Mouse (Mus musculus) liver, embryonic 14.5 days (tissue): ENCODE data around the gene Helz. TPM values are rescaled to one million over a fixed set of nuclear protein-coding genes. Genes with fewer than 3 reads are reported as not detected.

Experiments
- ATAC-seq: fragments of 200-750 bp; cut with Nextera tagmentation; 2 replicates; pipeline ENCODE4 v1.8.0; 2017; ENCODE audit warnings: moderate number of reproducible peaks, mild to moderate bottlenecking, moderate library complexity; ENCODE audit not compliant: insufficient read depth
- DNase-seq, 3 experiments: peaks; one replicate each; pipeline ENCODE4 v3.0.0-alpha.2; 2012 to 2013; ENCODE audit warnings: low read depth in 3 of 3, low spot score in 3 of 3
- H3K27ac ChIP-seq: fragments of 300-500 bp; sonication (generic); 2 replicates; pipeline ENCODE4 v1.5.1; 2014; ENCODE audit warnings: moderate library complexity, mild to moderate bottlenecking, control low read depth, inconsistent platforms
- H3K27me3 ChIP-seq: fragments of 300-500 bp; sonication (generic); 2 replicates; pipeline ENCODE4 v1.6.1; 2014; ENCODE audit warnings: mild to moderate bottlenecking, low read length, moderate library complexity; ENCODE audit not compliant: control insufficient read depth, insufficient read depth
- H3K36me3 ChIP-seq: fragments of 300-500 bp; sonication (generic); replicated peaks from 2 replicates; pipeline ENCODE4 v1.6.1; 2014; ENCODE audit warnings: low read depth; ENCODE audit not compliant: control insufficient read depth, insufficient read depth
- H3K4me1 ChIP-seq, 2 experiments: fragments of 200-500 bp in 1 of 2; fragments of 300-500 bp in 1 of 2; sonication (generic) in 1 of 2; replicated peaks; 2 replicates each; pipeline ENCODE4 v1.6.1; 2012 to 2014; ENCODE audit warnings: antibody characterized with exemption in 1 of 2, inconsistent platforms in 1 of 2, low read length in 1 of 2; ENCODE audit not compliant: control insufficient read depth in 2 of 2, insufficient read depth in 2 of 2
- H3K4me2 ChIP-seq: fragments of 300-500 bp; sonication (generic); 2 replicates; pipeline ENCODE4 v1.6.1; 2014; ENCODE audit warnings: low read depth, mild to moderate bottlenecking, control low read depth, moderate library complexity
- H3K4me3 ChIP-seq, 2 experiments: fragments of 200-500 bp in 1 of 2; fragments of 300-500 bp in 1 of 2; sonication (generic) in 1 of 2; 2 replicates each; pipeline ENCODE4 v1.5.1; 2012 to 2014; ENCODE audit warnings: low read depth in 2 of 2, low read length in 2 of 2, mild to moderate bottlenecking in 2 of 2, control low read depth in 1 of 2, inconsistent platforms in 1 of 2, moderate library complexity in 1 of 2; ENCODE audit not compliant: insufficient read depth in 1 of 2
- H3K9ac ChIP-seq: fragments of 300-500 bp; sonication (generic); replicated peaks from 2 replicates; pipeline ENCODE4 v1.6.1; 2014; ENCODE audit warnings: mild to moderate bottlenecking, control low read depth, moderate library complexity
- H3K9me3 ChIP-seq: fragments of 300-500 bp; sonication (generic); 2 replicates; pipeline ENCODE4 v1.6.1; 2016; ENCODE audit warnings: low read length, mixed read lengths; ENCODE audit not compliant: control insufficient read depth
- CTCF ChIP-seq: IDR thresholded peaks from 2 replicates; pipeline ENCODE4 v1.5.1; 2016; ENCODE audit warnings: antibody characterized with exemption, low read depth, control low read depth
- EP300 ChIP-seq: IDR thresholded peaks from 2 replicates; pipeline ENCODE4 v1.6.1; 2016; ENCODE audit warnings: antibody characterized with exemption, low read depth
- whole genome bisulfite sequencing: fragments of 180-500 bp; shearing (Covaris S2); extraction: QIAGEN DNeasy Blood & Tissue Kit; methylation state at CpG from one replicate; pipeline ENCODE4 v1.1.7; 2014; ENCODE audit not compliant: insufficient replicate concordance; 5-methylcytosine and 5-hydroxymethylcytosine counted together
- polyA plus RNA-seq, 2 experiments: library from polyadenylated mRNA; depleted of rRNA in 1 of 2; stranded (reverse) in 1 of 2; unstranded in 1 of 2; fragments of >200 nt; fragmentation: Nextera tagmentation in 1 of 2; extraction: Ambion mirVana in 1 of 2; gene quantifications; 2 replicates each; pipeline versions ENCODE4 v1.2.1 to v1.2.3; 2012 to 2014

Gene Helz
- polyA plus RNA-seq, 2 experiments, result 3.0 to 5.6 TPM

- H3K4me2 ChIP-seq, result no peak overlapping the region
- TF ChIP-seq EP300 (no peak), CTCF (no peak)
- no peak overlapping the region for H3K9ac ChIP-seq
- H3K4me3 ChIP-seq, result no peak overlapping the region
- DNase-seq (no peak), ATAC-seq (no peak)
- no peaks in the 10 kb centered on the region for H3K27me3 ChIP-seq
- peaks cover 21% of the 10 kb centered on the region for H3K36me3 ChIP-seq
- H3K27ac ChIP-seq, result no peak overlapping the region
- H3K4me1 ChIP-seq, result no peaks in the 10 kb centered on the region
- WGBS, result 72% methylated on average over 4 of the region's 4 CpGs
- no peaks in the 10 kb centered on the region for H3K9me3 ChIP-seq
Observed at GRCm38 (mm10) chr11:107668977-107669376, 121.2 kb downstream of the Helz start.

DNA sequence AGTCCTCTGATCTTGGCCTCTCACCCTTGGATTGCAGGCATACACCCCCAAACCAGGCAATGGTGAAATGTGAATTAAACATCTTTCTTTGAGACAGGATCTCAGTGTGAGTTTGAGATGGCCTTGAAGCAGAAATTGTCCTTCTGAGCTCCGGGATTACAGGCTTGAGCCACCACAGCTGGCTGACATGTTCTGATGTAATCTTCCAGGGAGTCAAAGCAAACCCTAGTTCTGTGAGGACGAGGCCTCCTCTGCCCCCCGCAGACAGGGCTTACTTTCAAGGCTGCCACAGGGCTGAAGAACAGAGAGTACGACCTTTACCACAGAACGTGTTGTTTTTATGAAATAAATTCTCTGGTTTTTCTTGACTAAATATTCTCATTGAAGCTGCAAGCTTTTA lies 126.3 kb downstream of the Helz start:
- ATAC-seq, result no peak
- no peak overlapping the region for H3K9ac ChIP-seq
- TF ChIP-seq CTCF, result no peak
- TF ChIP-seq EP300, result no peak
- 80% methylated on average over 5 of the region's 5 CpGs for WGBS
- no peak overlapping the region for H3K4me2 ChIP-seq
- H3K27me3 ChIP-seq, result no peaks in the 10 kb centered on the region
- no peak overlapping the region for H3K27ac ChIP-seq
- peaks cover 17% of the 10 kb centered on the region for H3K36me3 ChIP-seq
- H3K9me3 ChIP-seq, result no peaks in the 10 kb centered on the region
- no peak for DNase-seq
- H3K4me1 ChIP-seq, result no peaks in the 10 kb centered on the region
- no peak overlapping the region for H3K4me3 ChIP-seq

- TF ChIP-seq CTCF (no peak), EP300 (no peak)
- Histone ChIP-seq H3K27ac (no peak overlapping the region), H3K4me3 (no peak overlapping the region), H3K27me3 (no peaks in the 10 kb centered on the region), H3K9ac (no peak overlapping the region), H3K36me3 (peaks cover 17% of the 10 kb centered on the region), H3K9me3 (no peaks in the 10 kb centered on the region), H3K4me2 (no peak overlapping the region), H3K4me1 (no peaks in the 10 kb centered on the region)
- no peak for ATAC-seq
- DNase-seq, result no peak
- 81% methylated on average over 8 of the region's 8 CpGs for WGBS
Observed at GRCm38 (mm10) chr11:107674601-107675000, 126.9 kb downstream of the Helz start.

- Histone ChIP-seq H3K4me2 (no peak overlapping the region), H3K9me3 (no peaks in the 10 kb centered on the region), H3K4me1 (no peaks in the 10 kb centered on the region), H3K4me3 (no peak overlapping the region), H3K9ac (no peak overlapping the region), H3K27me3 (no peaks in the 10 kb centered on the region), H3K27ac (no peak overlapping the region), H3K36me3 (peaks cover 12% of the 10 kb centered on the region)
- ATAC-seq (no peak), DNase-seq (no peak)
- no peak for TF ChIP-seq CTCF
- TF ChIP-seq EP300, result no peak
- WGBS, result 79% methylated on average over 10 of the region's 10 CpGs
Observed at GRCm38 (mm10) chr11:107675246-107675645, 127.5 kb downstream of the Helz start.

GRCm38 (mm10) chr11:107676207-107676940 lies 128.6 kb downstream of the Helz start:
- Histone ChIP-seq H3K27ac (no peak overlapping the region), H3K9ac (no peak overlapping the region), H3K9me3 (no peaks in the 10 kb centered on the region), H3K27me3 (no peaks in the 10 kb centered on the region), H3K4me2 (no peak overlapping the region), H3K4me1 (no peaks in the 10 kb centered on the region), H3K4me3 (no peak overlapping the region), H3K36me3 (peaks cover 7% of the 10 kb centered on the region)
- TF ChIP-seq EP300 (no peak), CTCF (no peak)
- no peak for ATAC-seq
- WGBS, result 69% methylated on average over 17 of the region's 17 CpGs
- no peak for DNase-seq
